Mouse (Mus musculus) lung, postnatal 14 days (tissue): ENCODE data around the gene Cntnap2.
"Not testable (repeated sequence)": the region's sequence is repeated elsewhere in the genome, so short reads cannot be mapped to it uniquely, and the experiment has no call there.

Experiments used
- DNase-seq: peaks from one replicate; pipeline ENCODE4 v3.0.0; 2021

Gene Cntnap2

GRCm38 (mm10) chr6:46361091-46361490, 1301.9 kb downstream of the Cntnap2 start:
- no peak for DNase-seq

- DNase-seq = peak; percentile 15
Measured at GRCm38 (mm10) chr6:46362156-46362555, 1303.0 kb downstream of the Cntnap2 start.

GRCm38 (mm10) chr6:46398725-46399589, 1339.8 kb downstream of the Cntnap2 start:
- no peak for DNase-seq

GRCm38 (mm10) chr6:46414154-46414553, 1355.0 kb downstream of the Cntnap2 start:
- DNase-seq = no peak

GRCm38 (mm10) chr6:46414562-46414961, 1355.4 kb downstream of the Cntnap2 start:
- DNase-seq = no peak

- DNase-seq = no peak
Measured at GRCm38 (mm10) chr6:46419827-46420226, 1360.7 kb downstream of the Cntnap2 start.

GRCm38 (mm10) chr6:46420349-46420748, 1361.2 kb downstream of the Cntnap2 start:
- DNase-seq = no peak

GRCm38 (mm10) chr6:46428231-46428630, 1369.1 kb downstream of the Cntnap2 start:
- no peak for DNase-seq

GRCm38 (mm10) chr6:46450917-46451638, 1391.9 kb downstream of the Cntnap2 start:
- DNase-seq = no peak

GRCm38 (mm10) chr6:46472683-46473082, 1413.5 kb downstream of the Cntnap2 start:
- DNase-seq = no peak

- DNase-seq = no peak
Measured at GRCm38 (mm10) chr6:46484392-46484791, 1425.2 kb downstream of the Cntnap2 start.

GRCm38 (mm10) chr6:46502786-46503185, 1443.6 kb downstream of the Cntnap2 start:
- no peak for DNase-seq

- DNase-seq = no peak
Measured at GRCm38 (mm10) chr6:46512841-46513240, 1453.7 kb downstream of the Cntnap2 start.

GRCm38 (mm10) chr6:46537586-46537985, 1478.4 kb downstream of the Cntnap2 start:
- DNase-seq = not testable (repeated sequence)

GRCm38 (mm10) chr6:46563470-46563869, 1504.3 kb downstream of the Cntnap2 start:
- no peak for DNase-seq

GRCm38 (mm10) chr6:46575055-46575454, 1515.9 kb downstream of the Cntnap2 start:
- no peak for DNase-seq

- no peak for DNase-seq
Measured at GRCm38 (mm10) chr6:46612365-46612764, 1553.2 kb downstream of the Cntnap2 start.

GRCm38 (mm10) chr6:46612872-46613271, 1553.7 kb downstream of the Cntnap2 start:
- DNase-seq = no peak

GRCm38 (mm10) chr6:46669018-46669417, 1609.9 kb downstream of the Cntnap2 start:
- DNase-seq = no peak

- DNase-seq = no peak
Measured at GRCm38 (mm10) chr6:46675081-46675480, 1615.9 kb downstream of the Cntnap2 start.

GRCm38 (mm10) chr6:46675621-46676020, 1616.5 kb downstream of the Cntnap2 start:
- DNase-seq = no peak

- DNase-seq = no peak
Measured at GRCm38 (mm10) chr6:46696187-46696586, 1637.0 kb downstream of the Cntnap2 start.

- DNase-seq = no peak
Measured at GRCm38 (mm10) chr6:46699343-46699742, 1640.2 kb downstream of the Cntnap2 start.
